Mouse (Mus musculus): ENCODE data around the gene N4bp3. TPM values are rescaled to one million over a fixed set of nuclear protein-coding genes. Genes with fewer than 3 reads are reported as not detected.

N4bp3 gene
- total RNA-seq, 1 experiment, result 23.7 TPM

DNA sequence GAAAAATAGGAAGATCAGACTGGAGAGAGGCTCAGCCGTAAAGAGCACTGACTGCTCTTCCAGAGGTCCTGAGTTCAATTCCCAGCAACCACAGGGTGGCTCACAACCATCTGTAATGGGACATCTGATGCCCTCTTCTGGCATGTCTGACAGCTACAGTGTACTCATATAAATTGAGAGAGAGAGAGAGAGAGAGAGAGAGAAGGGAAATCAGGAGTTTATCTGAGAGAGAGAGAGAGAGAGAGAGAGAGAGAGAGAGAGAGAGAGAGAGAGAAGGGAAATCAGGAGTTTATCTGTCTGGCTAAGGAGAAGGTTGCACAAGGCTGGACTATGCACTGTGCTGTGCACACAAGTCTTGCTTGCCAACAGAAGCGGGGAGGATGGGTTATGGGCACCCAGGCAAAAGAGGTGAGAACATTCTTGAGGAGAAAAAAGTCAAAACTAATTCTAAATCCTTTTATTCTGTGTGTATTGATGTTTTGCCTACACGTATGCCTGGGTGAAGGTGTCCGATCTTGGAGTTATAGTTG lies 2.3 kb upstream of the N4bp3 start:
- H3K4me1 ChIP-seq (ENCODE audit: control insufficient read depth in 2 of 2, insufficient read depth in 2 of 2, low read length in 2 of 2, poor library complexity in 1 of 2), result peaks cover 5 to 11% of the 10 kb centered on the region in 2 experiments; a peak in 3 of 4 replicates
- TF ChIP-seq HCFC1 (IDR thresholded peaks at IDR 0.05; ENCODE audit: borderline replicate concordance, insufficient read depth, low read length), result no peak
- no peak for TF ChIP-seq MAFK (IDR thresholded peaks at IDR 0.05; ENCODE audit: insufficient read depth, low read depth, low read length)
- TF ChIP-seq ZC3H11A (IDR thresholded peaks at IDR 0.05; ENCODE audit: borderline replicate concordance, low read depth, low read length), result no peak
- no peak for TF ChIP-seq ZNF384 (IDR thresholded peaks at IDR 0.05; ENCODE audit: low read depth, low read length)
- no peak for TF ChIP-seq CHD2 (IDR thresholded peaks at IDR 0.05; ENCODE audit: low read depth, low read length)
- peaks cover 31% of the 10 kb centered on the region for H3K36me3 ChIP-seq (ENCODE audit: control insufficient read depth, insufficient read depth, low read length, poor library complexity, severe bottlenecking)
- H3K9me3 ChIP-seq (ENCODE audit: control insufficient read depth, insufficient read depth, low read depth, low read length), result no peaks in the 10 kb centered on the region
- H3K9ac ChIP-seq (ENCODE audit: insufficient read depth, low read depth, low read length, poor library complexity, severe bottlenecking), result no peak overlapping the region
- no peak overlapping the region for H3K27ac ChIP-seq (ENCODE audit: insufficient read depth, low read depth, low read length, poor library complexity, severe bottlenecking)
- H3K4me3 ChIP-seq (ENCODE audit: insufficient read depth in 1 of 2, low read depth in 1 of 2, low read length in 2 of 2, poor library complexity in 1 of 2, severe bottlenecking in 1 of 2), result no peak overlapping the region
- no peak for DNase-seq (ENCODE audit: low read depth, low spot score)
- in situ Hi-C loops (cut with MboI; ENCODE audit: low sequenced_read_pairs in 2 of 2, unreplicated experiment in 2 of 2), result no loop called here

- peak overlapping the region; percentile 77 to 83 for H3K4me3 ChIP-seq (ENCODE audit: insufficient read depth in 1 of 2, low read depth in 1 of 2, low read length in 2 of 2, poor library complexity in 1 of 2, severe bottlenecking in 1 of 2)
- peaks cover 26% of the 10 kb centered on the region for H3K36me3 ChIP-seq (ENCODE audit: control insufficient read depth, insufficient read depth, low read length, poor library complexity, severe bottlenecking)
- peak overlapping the region; percentile 80 for H3K9ac ChIP-seq (ENCODE audit: insufficient read depth, low read depth, low read length, poor library complexity, severe bottlenecking)
- in situ Hi-C loops (cut with MboI; ENCODE audit: low sequenced_read_pairs in 2 of 2, unreplicated experiment in 2 of 2), result no loop called here
- peak overlapping the region; percentile 37; the same call in 1 of the 2 replicates for H3K27ac ChIP-seq (ENCODE audit: insufficient read depth, low read depth, low read length, poor library complexity, severe bottlenecking)
- H3K4me1 ChIP-seq (ENCODE audit: control insufficient read depth in 2 of 2, insufficient read depth in 2 of 2, low read length in 2 of 2, poor library complexity in 1 of 2), result peaks cover 9 to 25% of the 10 kb centered on the region in 2 experiments
- no peak for TF ChIP-seq ZC3H11A (IDR thresholded peaks at IDR 0.05; ENCODE audit: borderline replicate concordance, low read depth, low read length)
- no peak for TF ChIP-seq CHD2 (IDR thresholded peaks at IDR 0.05; ENCODE audit: low read depth, low read length)
- no peak for TF ChIP-seq HCFC1 (IDR thresholded peaks at IDR 0.05; ENCODE audit: borderline replicate concordance, insufficient read depth, low read length)
- TF ChIP-seq ZNF384 (IDR thresholded peaks at IDR 0.05; ENCODE audit: low read depth, low read length), result no peak
- no peak for TF ChIP-seq MAFK (IDR thresholded peaks at IDR 0.05; ENCODE audit: insufficient read depth, low read depth, low read length)
- H3K9me3 ChIP-seq (ENCODE audit: control insufficient read depth, insufficient read depth, low read depth, low read length), result no peaks in the 10 kb centered on the region
- DNase-seq (ENCODE audit: low read depth, low spot score), result no peak
Measured at GRCm38 (mm10) chr11:51650261-51650660, 381 bp downstream of the N4bp3 start.

- in situ Hi-C loops (cut with MboI; ENCODE audit: low sequenced_read_pairs in 2 of 2, unreplicated experiment in 2 of 2), result no loop called here
- no peaks in the 10 kb centered on the region for H3K9me3 ChIP-seq (ENCODE audit: control insufficient read depth, insufficient read depth, low read depth, low read length)
- peak overlapping the region; percentile 80 for H3K9ac ChIP-seq (ENCODE audit: insufficient read depth, low read depth, low read length, poor library complexity, severe bottlenecking)
- TF ChIP-seq CHD2 (IDR thresholded peaks at IDR 0.05; ENCODE audit: low read depth, low read length) (no peak), HCFC1 (IDR thresholded peaks at IDR 0.05; ENCODE audit: borderline replicate concordance, insufficient read depth, low read length) (no peak), ZC3H11A (IDR thresholded peaks at IDR 0.05; ENCODE audit: borderline replicate concordance, low read depth, low read length) (no peak), MAFK (IDR thresholded peaks at IDR 0.05; ENCODE audit: insufficient read depth, low read depth, low read length) (no peak), ZNF384 (IDR thresholded peaks at IDR 0.05; ENCODE audit: low read depth, low read length) (no peak)
- H3K4me3 ChIP-seq (ENCODE audit: insufficient read depth in 1 of 2, low read depth in 1 of 2, low read length in 2 of 2, poor library complexity in 1 of 2, severe bottlenecking in 1 of 2), result peak overlapping the region; percentile 77 to 83
- H3K4me1 ChIP-seq (ENCODE audit: control insufficient read depth in 2 of 2, insufficient read depth in 2 of 2, low read length in 2 of 2, poor library complexity in 1 of 2), result peaks cover 9 to 28% of the 10 kb centered on the region in 2 experiments
- no peak for DNase-seq (ENCODE audit: low read depth, low spot score)
- H3K27ac ChIP-seq (ENCODE audit: insufficient read depth, low read depth, low read length, poor library complexity, severe bottlenecking), result peak overlapping the region; percentile 19; the same call in 1 of the 2 replicates
- H3K36me3 ChIP-seq (ENCODE audit: control insufficient read depth, insufficient read depth, low read length, poor library complexity, severe bottlenecking), result peaks cover 26% of the 10 kb centered on the region
Measured at GRCm38 (mm10) chr11:51649889-51650199, 798 bp downstream of the N4bp3 start.

- no peak for DNase-seq (ENCODE audit: low read depth, low spot score)
- H3K4me1 ChIP-seq (ENCODE audit: control insufficient read depth in 2 of 2, insufficient read depth in 2 of 2, low read length in 2 of 2, poor library complexity in 1 of 2), result peaks cover 11 to 33% of the 10 kb centered on the region in 2 experiments
- in situ Hi-C loops (cut with MboI; ENCODE audit: low sequenced_read_pairs in 2 of 2, unreplicated experiment in 2 of 2), result no loop called here
- H3K4me3 ChIP-seq (ENCODE audit: insufficient read depth in 1 of 2, low read depth in 1 of 2, low read length in 2 of 2, poor library complexity in 1 of 2, severe bottlenecking in 1 of 2), result peak overlapping the region; percentile 77 to 83
- H3K9me3 ChIP-seq (ENCODE audit: control insufficient read depth, insufficient read depth, low read depth, low read length), result no peaks in the 10 kb centered on the region
- peak overlapping the region; percentile 80; the same call in 1 of the 2 replicates for H3K9ac ChIP-seq (ENCODE audit: insufficient read depth, low read depth, low read length, poor library complexity, severe bottlenecking)
- no peak for TF ChIP-seq MAFK (IDR thresholded peaks at IDR 0.05; ENCODE audit: insufficient read depth, low read depth, low read length)
- TF ChIP-seq CHD2 (IDR thresholded peaks at IDR 0.05; ENCODE audit: low read depth, low read length), result no peak
- TF ChIP-seq ZNF384 (IDR thresholded peaks at IDR 0.05; ENCODE audit: low read depth, low read length), result no peak
- H3K27ac ChIP-seq (ENCODE audit: insufficient read depth, low read depth, low read length, poor library complexity, severe bottlenecking), result peak overlapping the region; percentile 67; the same call in 1 of the 2 replicates
- peaks cover 26% of the 10 kb centered on the region for H3K36me3 ChIP-seq (ENCODE audit: control insufficient read depth, insufficient read depth, low read length, poor library complexity, severe bottlenecking)
Measured at GRCm38 (mm10) chr11:51649111-51649888, 1.3 kb downstream of the N4bp3 start.

Measured in ES-E14 (cell line).